Mouse (Mus musculus) limb, embryonic 11.5 days (tissue): ENCODE measurements around the gene Igf1r. TPM values are rescaled to one million over a fixed set of nuclear protein-coding genes. Genes with fewer than 3 reads are reported as not detected.

Experiments used
- ATAC-seq: fragments of 200-750 bp; cut with Nextera tagmentation; 2 replicates; pipeline ENCODE4 v1.8.0; 2017; ENCODE audit warnings: low read depth; ENCODE audit not compliant: insufficient number of reproducible peaks, low FRiP score, low TSS enrichment
- DNase-seq: peaks from one replicate; pipeline ENCODE4 v3.0.0-alpha.2; 2015; ENCODE audit warnings: low spot score
- H3K27ac ChIP-seq: fragments of 300-500 bp; sonication (generic); replicated peaks from 2 replicates; pipeline ENCODE4 v1.5.1; 2014; ENCODE audit warnings: low read depth, mild to moderate bottlenecking, low read length
- H3K27me3 ChIP-seq: fragments of 300-500 bp; sonication (generic); 2 replicates; pipeline ENCODE4 v1.6.1; 2014; ENCODE audit warnings: mild to moderate bottlenecking, low read length, mixed read lengths; ENCODE audit not compliant: control insufficient read depth, insufficient read depth
- H3K36me3 ChIP-seq: fragments of 300-500 bp; sonication (generic); 2 replicates; pipeline ENCODE4 v1.6.1; 2014; ENCODE audit warnings: mild to moderate bottlenecking, low read length, moderate library complexity, mixed read lengths; ENCODE audit not compliant: control insufficient read depth, insufficient read depth
- H3K4me1 ChIP-seq: fragments of 300-500 bp; sonication (generic); 2 replicates; pipeline ENCODE4 v1.6.1; 2014; ENCODE audit warnings: low read length, mixed read lengths; ENCODE audit not compliant: control insufficient read depth, insufficient read depth
- H3K4me2 ChIP-seq: fragments of 300-500 bp; sonication (generic); 2 replicates; pipeline ENCODE4 v1.6.1; 2014; ENCODE audit warnings: low read depth, mild to moderate bottlenecking, moderate library complexity; ENCODE audit not compliant: severe bottlenecking
- H3K4me3 ChIP-seq: fragments of 300-500 bp; sonication (generic); 2 replicates; pipeline ENCODE4 v1.5.1; 2014; ENCODE audit warnings: low read depth, low read length
- H3K9ac ChIP-seq: fragments of 300-500 bp; sonication (generic); 2 replicates; pipeline ENCODE4 v1.6.1; 2014; ENCODE audit warnings: mild to moderate bottlenecking, low read length
- H3K9me3 ChIP-seq: fragments of 300-500 bp; sonication (generic); 2 replicates; pipeline ENCODE4 v1.6.1; 2016; ENCODE audit warnings: low read length; ENCODE audit not compliant: control insufficient read depth
- WGBS: fragments of 180-500 bp; shearing (Covaris S2); extraction: QIAGEN DNeasy Blood & Tissue Kit; methylation state at CpG from one replicate; pipeline ENCODE4 v1.1.7; 2014; 5-methylcytosine and 5-hydroxymethylcytosine counted together
- polyA plus RNA-seq: library from polyadenylated mRNA; unstranded; fragments of >200 nt; fragmentation: Nextera tagmentation; extraction: Ambion mirVana; gene quantifications from 2 replicates; pipeline ENCODE4 v1.2.1, GENCODE M21; 2014

Gene Igf1r
- polyA plus RNA-seq, 1 experiment from 2014 or later, result 29.9 TPM

DNA sequence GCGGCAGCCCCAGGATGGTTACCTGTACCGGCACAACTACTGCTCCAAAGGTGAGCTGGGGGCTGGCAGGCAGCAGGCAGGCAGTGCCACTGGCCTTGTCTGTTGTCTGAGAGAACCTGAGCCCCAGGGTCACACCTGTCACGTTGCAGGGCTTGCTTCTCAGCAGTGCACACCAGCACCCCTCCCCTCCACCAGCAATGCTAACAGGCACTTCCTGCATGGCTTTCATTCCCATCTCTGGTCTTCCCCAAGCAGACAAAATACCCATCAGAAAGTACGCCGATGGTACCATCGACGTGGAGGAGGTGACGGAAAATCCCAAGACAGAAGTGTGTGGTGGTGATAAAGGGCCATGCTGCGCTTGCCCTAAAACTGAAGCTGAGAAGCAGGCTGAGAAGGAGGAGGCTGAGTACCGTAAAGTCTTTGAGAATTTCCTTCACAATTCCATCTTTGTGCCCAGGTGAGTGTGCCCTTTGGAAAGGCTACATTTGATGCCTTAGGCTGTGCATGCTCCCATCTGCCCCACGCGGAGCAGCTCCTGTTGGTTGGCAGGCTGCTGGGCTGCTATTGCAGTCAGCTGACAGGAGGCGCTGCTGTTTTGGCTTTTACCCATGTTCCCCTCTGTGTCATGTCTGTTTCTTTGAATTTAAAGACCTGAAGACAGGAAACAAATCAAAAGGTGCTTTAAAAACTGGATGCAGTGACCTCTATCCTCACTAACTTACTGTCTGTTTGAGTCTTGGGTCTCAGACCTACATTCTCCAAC lies 237.2 kb downstream of the Igf1r start:
- no peaks in the 10 kb centered on the region for H3K27me3 ChIP-seq
- peaks cover 32% of the 10 kb centered on the region for H3K36me3 ChIP-seq
- WGBS, result 91% methylated on average over 13 of the region's 13 CpGs
- no peak overlapping the region for H3K27ac ChIP-seq
- no peak overlapping the region for H3K4me3 ChIP-seq
- no peak overlapping the region for H3K4me2 ChIP-seq
- H3K9me3 ChIP-seq, result no peaks in the 10 kb centered on the region
- ATAC-seq (no peak), DNase-seq (no peak)
- H3K4me1 ChIP-seq, result no peaks in the 10 kb centered on the region
- no peak overlapping the region for H3K9ac ChIP-seq

- Histone ChIP-seq H3K4me1 (no peaks in the 10 kb centered on the region), H3K27me3 (no peaks in the 10 kb centered on the region), H3K36me3 (peaks cover 25% of the 10 kb centered on the region), H3K9ac (no peak overlapping the region), H3K4me3 (no peak overlapping the region), H3K4me2 (no peak overlapping the region), H3K9me3 (no peaks in the 10 kb centered on the region), H3K27ac (no peak overlapping the region)
- WGBS, result 81% methylated on average over 15 of the region's 15 CpGs
- no peak for DNase-seq
- ATAC-seq, result no peak
Observed at GRCm38 (mm10) chr7:68193958-68194695, 241.5 kb downstream of the Igf1r start.

DNA sequence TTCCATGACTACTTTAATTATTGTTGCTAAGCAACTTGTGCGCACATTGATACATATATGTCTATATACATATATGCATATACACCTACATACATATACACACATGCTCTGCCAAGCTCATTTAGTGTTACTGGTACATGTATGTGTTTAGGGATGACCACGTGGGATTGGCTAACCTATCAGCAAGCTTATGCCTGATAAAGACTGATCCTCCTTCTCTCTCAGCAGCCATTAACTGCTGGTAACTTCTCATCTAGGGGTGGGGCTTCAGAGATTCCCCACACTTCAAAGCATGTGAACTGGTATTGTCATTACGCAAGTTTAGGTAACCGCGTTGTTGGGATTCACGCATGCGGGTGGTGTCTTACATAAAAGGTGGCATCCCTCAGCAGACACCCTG lies 247.0 kb downstream of the Igf1r start:
- H3K4me2 ChIP-seq, result no peak overlapping the region
- ATAC-seq (no peak), DNase-seq (no peak)
- H3K4me3 ChIP-seq, result no peak overlapping the region
- H3K27ac ChIP-seq, result no peak overlapping the region
- no peaks in the 10 kb centered on the region for H3K9me3 ChIP-seq
- peaks cover 13% of the 10 kb centered on the region for H3K36me3 ChIP-seq
- H3K9ac ChIP-seq, result no peak overlapping the region
- 94% methylated on average over 7 of the region's 7 CpGs for WGBS
- no peaks in the 10 kb centered on the region for H3K27me3 ChIP-seq
- H3K4me1 ChIP-seq, result no peaks in the 10 kb centered on the region

GRCm38 (mm10) chr7:68205776-68206427 lies 253.3 kb downstream of the Igf1r start:
- Histone ChIP-seq H3K36me3 (peaks cover 27% of the 10 kb centered on the region), H3K27ac (no peak overlapping the region), H3K9me3 (no peaks in the 10 kb centered on the region), H3K4me1 (no peaks in the 10 kb centered on the region), H3K4me3 (no peak overlapping the region), H3K4me2 (no peak overlapping the region), H3K9ac (no peak overlapping the region), H3K27me3 (no peaks in the 10 kb centered on the region)
- ATAC-seq, result no peak
- DNase-seq, result no peak
- WGBS, result 90% methylated on average over 8 of the region's 8 CpGs

DNA sequence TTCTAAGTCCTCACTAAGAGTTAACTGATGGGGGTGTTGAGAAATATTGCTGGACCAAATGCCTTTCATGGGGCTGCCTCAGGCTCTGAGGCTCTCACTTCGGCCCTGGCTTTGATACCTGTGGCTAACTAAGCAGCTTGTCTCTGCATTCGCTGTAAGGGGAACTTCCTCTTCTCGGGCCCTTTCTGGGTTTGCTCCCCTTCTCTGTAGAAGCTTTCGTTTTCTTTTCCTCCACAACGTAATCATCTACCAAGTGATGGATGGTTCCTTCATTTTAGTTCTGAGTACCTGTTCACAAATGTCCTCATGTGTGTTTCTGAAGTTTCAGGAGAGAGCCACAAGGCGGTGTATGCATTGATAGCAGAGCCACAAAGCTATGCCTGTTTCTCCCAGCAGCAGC lies 256.4 kb downstream of the Igf1r start:
- Histone ChIP-seq H3K9ac (no peak overlapping the region), H3K4me1 (no peaks in the 10 kb centered on the region), H3K27me3 (no peaks in the 10 kb centered on the region), H3K9me3 (no peaks in the 10 kb centered on the region), H3K4me2 (no peak overlapping the region), H3K27ac (no peak overlapping the region), H3K36me3 (peaks cover 24% of the 10 kb centered on the region), H3K4me3 (no peak overlapping the region)
- WGBS, result 97% methylated on average over 6 of the region's 6 CpGs
- ATAC-seq (no peak), DNase-seq (no peak)

- Histone ChIP-seq H3K36me3 (peaks cover 20% of the 10 kb centered on the region), H3K9me3 (no peaks in the 10 kb centered on the region), H3K27me3 (no peaks in the 10 kb centered on the region), H3K4me3 (no peak overlapping the region), H3K4me1 (no peaks in the 10 kb centered on the region), H3K4me2 (no peak overlapping the region), H3K9ac (no peak overlapping the region), H3K27ac (no peak overlapping the region)
- ATAC-seq (no peak), DNase-seq (no peak)
- 85% methylated on average over 4 of the region's 4 CpGs for WGBS
Observed at GRCm38 (mm10) chr7:68210417-68210816, 257.8 kb downstream of the Igf1r start.

- no peak overlapping the region for H3K4me3 ChIP-seq
- ATAC-seq, result no peak
- no peak overlapping the region for H3K4me2 ChIP-seq
- no peaks in the 10 kb centered on the region for H3K27me3 ChIP-seq
- H3K4me1 ChIP-seq, result no peaks in the 10 kb centered on the region
- 93% methylated on average over 7 of the region's 7 CpGs for WGBS
- H3K36me3 ChIP-seq, result peaks cover 20% of the 10 kb centered on the region
- no peaks in the 10 kb centered on the region for H3K9me3 ChIP-seq
- H3K9ac ChIP-seq, result no peak overlapping the region
- no peak overlapping the region for H3K27ac ChIP-seq
- no peak for DNase-seq
Observed at GRCm38 (mm10) chr7:68211883-68212282, 259.3 kb downstream of the Igf1r start.

GRCm38 (mm10) chr7:68213842-68214241 lies 261.2 kb downstream of the Igf1r start:
- Histone ChIP-seq H3K27ac (no peak overlapping the region), H3K36me3 (peaks cover 22% of the 10 kb centered on the region), H3K4me2 (no peak overlapping the region), H3K4me3 (no peak overlapping the region), H3K9me3 (no peaks in the 10 kb centered on the region), H3K4me1 (no peaks in the 10 kb centered on the region), H3K27me3 (no peaks in the 10 kb centered on the region), H3K9ac (no peak overlapping the region)
- DNase-seq, result no peak
- WGBS, result 84% methylated on average over 5 of the region's 5 CpGs
- ATAC-seq, result no peak
